Mouse (Mus musculus) lung, embryonic 16.5 days (tissue): ENCODE measurements around the gene Fscn1. TPM values are rescaled to one million over a fixed set of nuclear protein-coding genes. Genes with fewer than 3 reads are reported as not detected.

Experiments
- ATAC-seq: fragments of 200-750 bp; cut with Nextera tagmentation; 2 replicates; pipeline ENCODE4 v1.8.0; 2017; ENCODE audit warnings: low read depth, mild to moderate bottlenecking, moderate library complexity
- H3K27ac ChIP-seq: fragments of 300-500 bp; sonication (generic); 2 replicates; pipeline ENCODE4 v1.5.1; 2014; ENCODE audit warnings: mild to moderate bottlenecking, control low read depth, low read length
- H3K27me3 ChIP-seq: fragments of 300-500 bp; sonication (generic); 2 replicates; pipeline ENCODE4 v1.6.1; 2014; ENCODE audit warnings: low read depth, low read length, mixed read lengths; ENCODE audit not compliant: control insufficient read depth, insufficient read depth
- H3K36me3 ChIP-seq: fragments of 300-500 bp; sonication (generic); 2 replicates; pipeline ENCODE4 v1.6.1; 2014; ENCODE audit warnings: low read length; ENCODE audit not compliant: control insufficient read depth, insufficient read depth
- H3K4me1 ChIP-seq: fragments of 300-500 bp; sonication (generic); replicated peaks from 2 replicates; pipeline ENCODE4 v1.6.1; 2014; ENCODE audit warnings: low read length, mixed read lengths; ENCODE audit not compliant: control insufficient read depth, insufficient read depth
- H3K4me2 ChIP-seq: fragments of 300-500 bp; sonication (generic); 2 replicates; pipeline ENCODE4 v1.6.1; 2014; ENCODE audit warnings: low read depth, low read length, control low read depth
- H3K4me3 ChIP-seq: fragments of 300-500 bp; sonication (generic); 2 replicates; pipeline ENCODE4 v1.5.1; 2014; ENCODE audit warnings: mild to moderate bottlenecking, low read length, control low read depth
- H3K9ac ChIP-seq: fragments of 300-500 bp; sonication (generic); 2 replicates; pipeline ENCODE4 v1.6.1; 2014; ENCODE audit warnings: low read length, control low read depth
- H3K9me3 ChIP-seq: fragments of 300-500 bp; sonication (generic); 2 replicates; pipeline ENCODE4 v1.6.1; 2016; ENCODE audit warnings: low read length; ENCODE audit not compliant: control insufficient read depth
- WGBS: fragments of 180-500 bp; shearing (Covaris S2); extraction: QIAGEN DNeasy Blood & Tissue Kit; methylation state at CpG from one replicate; pipeline ENCODE4 v1.1.7; 2014; 5-methylcytosine and 5-hydroxymethylcytosine counted together
- polyA plus RNA-seq: library from polyadenylated mRNA; unstranded; fragments of >200 nt; fragmentation: Nextera tagmentation; extraction: Ambion mirVana; gene quantifications from 2 replicates; pipeline ENCODE4 v1.2.1, GENCODE M21; 2015

Fscn1 gene
- polyA plus RNA-seq, 1 experiment from 2014 or later: 222 TPM

GRCm38 (mm10) chr5:143000654-143001500 lies 40.7 kb downstream of the Fscn1 start:
- Histone ChIP-seq H3K4me1 (peaks cover 19% of the 10 kb centered on the region), H3K9ac (peak overlapping the region; percentile 46; the same call in 1 of the 2 replicates), H3K4me2 (0 out of 2 replicates have a peak overlapping the region, but pooled peaks have one; percentile 14), H3K27me3 (no peaks in the 10 kb centered on the region), H3K36me3 (no peaks in the 10 kb centered on the region), H3K27ac (peak overlapping the region; percentile 95), H3K9me3 (no peaks in the 10 kb centered on the region), H3K4me3 (no peak overlapping the region)
- WGBS: 37% methylated on average over 9 of the region's 9 CpGs
- peak; percentile 90 for ATAC-seq

GRCm38 (mm10) chr5:143009383-143009782 lies 49.2 kb downstream of the Fscn1 start:
- H3K4me3 ChIP-seq: no peak overlapping the region
- H3K9me3 ChIP-seq: no peaks in the 10 kb centered on the region
- WGBS: 88% methylated on average over 10 of the region's 11 CpGs
- no peaks in the 10 kb centered on the region for H3K27me3 ChIP-seq
- no peaks in the 10 kb centered on the region for H3K4me1 ChIP-seq
- no peak overlapping the region for H3K4me2 ChIP-seq
- no peak overlapping the region for H3K9ac ChIP-seq
- no peak overlapping the region for H3K27ac ChIP-seq
- peaks cover 15% of the 10 kb centered on the region; the same call in 1 of the 2 replicates for H3K36me3 ChIP-seq
- ATAC-seq: no peak

DNA sequence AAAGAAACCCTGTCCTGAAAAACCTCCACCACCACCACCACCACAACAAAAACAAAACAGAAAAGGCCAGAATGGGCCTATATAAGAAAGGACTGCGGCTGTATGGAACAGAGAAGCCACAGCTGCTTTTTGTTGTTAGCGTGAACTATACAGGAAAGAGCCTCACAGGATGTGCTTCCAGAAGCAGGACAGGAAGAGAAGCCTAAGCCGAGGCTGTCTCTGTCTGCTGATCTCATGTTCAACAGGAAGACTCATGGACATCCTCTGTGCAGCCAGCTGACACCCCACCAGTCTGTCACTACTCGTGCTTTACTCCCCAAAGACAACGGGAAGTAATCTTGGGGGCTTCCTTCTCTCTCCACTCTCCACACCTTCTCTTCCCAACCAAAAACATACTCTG lies 57.3 kb downstream of the Fscn1 start:
- Histone ChIP-seq H3K27me3 (no peaks in the 10 kb centered on the region), H3K4me1 (no peaks in the 10 kb centered on the region), H3K27ac (peak overlapping the region; percentile 67), H3K36me3 (peaks cover 13% of the 10 kb centered on the region; the same call in 1 of the 2 replicates), H3K9me3 (no peaks in the 10 kb centered on the region), H3K4me2 (no peak overlapping the region), H3K9ac (no peak overlapping the region), H3K4me3 (no peak overlapping the region)
- WGBS: 75% methylated on average over 5 of the region's 5 CpGs
- peak; percentile 78 for ATAC-seq

Other genes with a start within 250 kb of the Fscn1 start
- 17.3 and 18.2 TPM in 2 replicates for gene Tnrc18, start 142.7 kb upstream of the Fscn1 start, polyA plus RNA-seq
- gene Fbxl18, start 64.9 kb upstream of the Fscn1 start, polyA plus RNA-seq: 9.5 and 10.3 TPM in 2 replicates
- gene Actb, start 53.6 kb upstream of the Fscn1 start, polyA plus RNA-seq: 16,153 and 18,603 TPM in 2 replicates
- 35.0 and 35.9 TPM in 2 replicates for gene Rnf216, start 152.7 kb downstream of the Fscn1 start, polyA plus RNA-seq
- gene Olfr718-ps1, start 187.2 kb downstream of the Fscn1 start, polyA plus RNA-seq: not detected in 2 replicates
- 11.7 and 12.7 TPM in 2 replicates for gene Rbak, start 220.4 kb downstream of the Fscn1 start, polyA plus RNA-seq
- gene Spdye4b, start 220.7 kb downstream of the Fscn1 start, polyA plus RNA-seq: 0.11 TPM in 1 of 2 replicates, not detected in the other